Mouse (Mus musculus): ENCODE measurements at regions not wholly inside any gene's neighbourhood (a gene's known extent, or its start where the extent isn't known, plus 50 kb on each side); places are given as distances from the start of the nearest gene placed in this dataset.
A peak's percentile ranks its signal among the peaks of the same experiment; 100 is the strongest.

DNA sequence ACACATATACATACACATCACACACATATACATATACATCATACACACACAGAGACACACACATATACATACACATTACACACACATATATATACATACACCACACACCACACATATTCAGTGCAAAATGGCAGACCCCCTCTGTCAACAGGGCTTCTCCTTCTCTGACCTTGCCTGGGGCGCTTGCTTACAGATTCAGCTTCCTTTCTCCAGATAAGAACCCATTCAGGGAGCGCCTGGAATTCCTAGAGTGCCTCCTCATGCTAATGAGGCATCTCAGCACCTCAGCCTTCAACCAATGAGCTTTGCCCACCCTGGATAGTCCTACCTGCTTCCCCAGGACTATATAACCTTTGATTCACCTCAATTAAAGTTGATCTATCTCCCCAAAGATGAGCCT is 200.3 kb downstream of the Spata18 start:
- WGBS, result 72% methylated on average over 2 of the region's 2 CpGs
- no peak overlapping the region for H3K4me2 ChIP-seq (ENCODE audit: low read depth, low read length)
- ATAC-seq (ENCODE audit: low read depth), result no peak
- H3K4me1 ChIP-seq (ENCODE audit: control insufficient read depth, insufficient read depth, low read length), result no peaks in the 10 kb centered on the region
- H3K27ac ChIP-seq (ENCODE audit: low read depth, low read length), result no peak overlapping the region
- no peak overlapping the region for H3K9ac ChIP-seq (replicated peaks; ENCODE audit: low read depth, low read length)
- no peaks in the 10 kb centered on the region for H3K36me3 ChIP-seq (ENCODE audit: control insufficient read depth, insufficient read depth, low read length)
- H3K27me3 ChIP-seq (ENCODE audit: control insufficient read depth, insufficient read depth, low read length), result no peaks in the 10 kb centered on the region
- H3K4me3 ChIP-seq (ENCODE audit: low read depth, low read length), result no peak overlapping the region
- no peaks in the 10 kb centered on the region for H3K9me3 ChIP-seq (ENCODE audit: control insufficient read depth, low read length)

GRCm38 (mm10) chr5:73854025-73854773 is 203.0 kb downstream of the Spata18 start:
- Histone ChIP-seq H3K27me3 (ENCODE audit: control insufficient read depth, insufficient read depth, low read length) (no peaks in the 10 kb centered on the region), H3K27ac (ENCODE audit: low read depth, low read length) (no peak overlapping the region), H3K4me1 (ENCODE audit: control insufficient read depth, insufficient read depth, low read length) (no peaks in the 10 kb centered on the region), H3K4me3 (ENCODE audit: low read depth, low read length) (no peak overlapping the region), H3K9me3 (ENCODE audit: control insufficient read depth, low read length) (no peaks in the 10 kb centered on the region), H3K4me2 (ENCODE audit: low read depth, low read length) (no peak overlapping the region), H3K36me3 (ENCODE audit: control insufficient read depth, insufficient read depth, low read length) (no peaks in the 10 kb centered on the region), H3K9ac (replicated peaks; ENCODE audit: low read depth, low read length) (no peak overlapping the region)
- WGBS, result 50% methylated on average over 22 of the region's 22 CpGs
- peak; percentile 93 for ATAC-seq (ENCODE audit: low read depth)

DNA sequence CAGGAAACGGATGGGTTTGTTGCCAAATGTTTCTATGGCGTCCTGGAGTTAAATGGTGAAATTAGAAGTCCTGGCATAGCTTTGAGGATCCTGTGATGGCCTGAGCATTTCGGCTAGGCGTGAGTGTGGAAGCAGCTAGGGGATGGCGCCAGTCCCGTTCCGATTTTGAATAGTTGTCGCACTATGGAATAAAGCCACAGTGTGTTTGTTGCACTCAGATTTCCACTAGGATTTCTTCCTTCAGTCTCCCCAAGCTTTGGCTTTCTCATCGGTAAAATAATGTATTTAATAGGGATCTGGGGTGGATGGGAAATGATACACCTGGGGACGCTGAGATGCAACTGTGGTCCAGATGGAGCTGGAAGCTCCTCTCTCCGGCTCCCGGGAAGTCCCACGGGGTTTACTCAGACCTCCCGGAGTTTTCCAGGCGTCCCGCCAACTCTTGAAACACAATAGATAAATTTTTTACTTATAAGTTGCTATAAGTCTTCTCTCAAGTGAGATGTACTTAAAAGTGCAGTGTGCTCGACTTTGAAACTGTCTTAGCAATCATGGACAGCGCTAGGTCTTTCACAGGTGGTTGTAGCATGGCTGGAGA is 203.7 kb downstream of the Spata18 start:
- H3K4me3 ChIP-seq (ENCODE audit: low read depth, low read length), result no peak overlapping the region
- no peak overlapping the region for H3K9ac ChIP-seq (replicated peaks; ENCODE audit: low read depth, low read length)
- no peaks in the 10 kb centered on the region for H3K9me3 ChIP-seq (ENCODE audit: control insufficient read depth, low read length)
- 79% methylated on average over 18 of the region's 18 CpGs for WGBS
- ATAC-seq (ENCODE audit: low read depth), result no peak
- H3K4me1 ChIP-seq (ENCODE audit: control insufficient read depth, insufficient read depth, low read length), result no peaks in the 10 kb centered on the region
- H3K4me2 ChIP-seq (ENCODE audit: low read depth, low read length), result no peak overlapping the region
- no peaks in the 10 kb centered on the region for H3K27me3 ChIP-seq (ENCODE audit: control insufficient read depth, insufficient read depth, low read length)
- no peaks in the 10 kb centered on the region for H3K36me3 ChIP-seq (ENCODE audit: control insufficient read depth, insufficient read depth, low read length)
- H3K27ac ChIP-seq (ENCODE audit: low read depth, low read length), result no peak overlapping the region

DNA sequence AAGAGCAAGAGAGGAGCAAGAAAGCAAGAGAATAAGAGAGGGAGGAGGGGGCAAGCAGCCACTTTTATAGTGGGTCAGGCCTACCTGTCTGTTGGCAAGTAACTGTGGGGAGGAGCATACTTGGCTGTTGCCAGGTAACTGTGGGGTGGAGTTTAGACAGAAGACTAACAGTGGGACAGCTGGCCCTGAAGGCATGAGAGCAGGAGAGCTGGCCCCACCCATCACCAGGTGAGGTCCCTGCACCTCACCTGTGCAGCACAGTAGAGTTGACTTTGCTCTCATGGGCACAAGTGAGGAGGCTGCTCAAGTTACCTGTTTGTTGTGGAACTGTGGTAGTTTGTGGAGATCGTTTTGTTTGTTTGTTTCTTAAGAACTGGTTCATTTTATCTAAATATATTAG is 208.1 kb downstream of the Spata18 start:
- no peak overlapping the region for H3K4me2 ChIP-seq (ENCODE audit: low read depth, low read length)
- no peaks in the 10 kb centered on the region for H3K4me1 ChIP-seq (ENCODE audit: control insufficient read depth, insufficient read depth, low read length)
- no peaks in the 10 kb centered on the region for H3K27me3 ChIP-seq (ENCODE audit: control insufficient read depth, insufficient read depth, low read length)
- no peak overlapping the region for H3K4me3 ChIP-seq (ENCODE audit: low read depth, low read length)
- ATAC-seq (ENCODE audit: low read depth), result no peak
- H3K27ac ChIP-seq (ENCODE audit: low read depth, low read length), result no peak overlapping the region
- H3K9me3 ChIP-seq (ENCODE audit: control insufficient read depth, low read length), result no peaks in the 10 kb centered on the region
- 84% methylated on average over 1 of the region's 1 CpGs for WGBS
- H3K9ac ChIP-seq (replicated peaks; ENCODE audit: low read depth, low read length), result no peak overlapping the region
- no peaks in the 10 kb centered on the region for H3K36me3 ChIP-seq (ENCODE audit: control insufficient read depth, insufficient read depth, low read length)

DNA sequence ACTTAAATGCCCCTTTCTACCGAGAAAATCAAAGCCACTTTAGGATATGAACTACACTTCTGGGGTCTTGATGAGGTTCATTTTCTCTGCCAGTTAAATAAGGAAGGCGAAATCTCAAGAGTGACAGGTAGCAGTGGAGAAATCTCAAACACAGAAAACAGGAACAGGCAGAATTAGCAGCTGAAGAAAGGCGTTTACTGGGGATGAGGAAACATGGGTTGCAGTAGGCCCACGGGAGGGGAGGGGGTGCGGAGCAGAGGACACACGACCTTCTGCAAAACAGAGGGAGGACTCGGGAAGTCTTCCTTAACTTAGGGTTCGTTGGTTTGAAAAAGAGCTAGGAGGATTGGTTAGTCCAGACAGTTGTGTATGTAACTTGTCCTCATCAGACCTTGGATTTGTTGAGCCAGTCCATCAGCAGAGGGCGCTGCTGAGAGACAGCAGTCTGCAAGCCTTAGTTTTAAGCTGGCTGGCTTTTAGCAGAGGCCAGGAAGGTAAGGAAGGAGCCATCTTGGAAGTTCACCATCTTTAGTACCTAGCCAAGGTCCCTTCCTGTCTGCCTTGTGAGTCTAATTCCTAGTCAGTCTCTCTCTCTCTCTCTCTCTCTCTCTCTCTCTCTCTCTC is 204.0 kb downstream of the Usp46 start:
- H3K9me3 ChIP-seq (ENCODE audit: control insufficient read depth, low read length), result no peaks in the 10 kb centered on the region
- H3K27me3 ChIP-seq (ENCODE audit: control insufficient read depth, insufficient read depth, low read length), result no peaks in the 10 kb centered on the region
- no peaks in the 10 kb centered on the region for H3K4me1 ChIP-seq (ENCODE audit: control insufficient read depth, insufficient read depth, low read length)
- H3K27ac ChIP-seq (ENCODE audit: low read depth, low read length), result no peak overlapping the region
- H3K4me2 ChIP-seq (ENCODE audit: low read depth, low read length), result no peak overlapping the region
- ATAC-seq (ENCODE audit: low read depth), result no peak
- H3K9ac ChIP-seq (replicated peaks; ENCODE audit: low read depth, low read length), result no peak overlapping the region
- no peak overlapping the region for H3K4me3 ChIP-seq (ENCODE audit: low read depth, low read length)
- no peaks in the 10 kb centered on the region for H3K36me3 ChIP-seq (ENCODE audit: control insufficient read depth, insufficient read depth, low read length)
- WGBS, result 79% methylated on average over 9 of the region's 9 CpGs

GRCm38 (mm10) chr5:73872641-73873421 is 195.4 kb downstream of the Usp46 start:
- Histone ChIP-seq H3K4me2 (ENCODE audit: low read depth, low read length) (no peak overlapping the region), H3K4me1 (ENCODE audit: control insufficient read depth, insufficient read depth, low read length) (no peaks in the 10 kb centered on the region), H3K27ac (ENCODE audit: low read depth, low read length) (no peak overlapping the region), H3K9me3 (ENCODE audit: control insufficient read depth, low read length) (no peaks in the 10 kb centered on the region), H3K27me3 (ENCODE audit: control insufficient read depth, insufficient read depth, low read length) (no peaks in the 10 kb centered on the region), H3K9ac (replicated peaks; ENCODE audit: low read depth, low read length) (no peak overlapping the region), H3K36me3 (ENCODE audit: control insufficient read depth, insufficient read depth, low read length) (no peaks in the 10 kb centered on the region), H3K4me3 (ENCODE audit: low read depth, low read length) (no peak overlapping the region)
- ATAC-seq (ENCODE audit: low read depth), result no peak
- WGBS, result 80% methylated on average over 9 of the region's 9 CpGs

- ATAC-seq (ENCODE audit: low read depth), result no peak
- no peak overlapping the region for H3K4me2 ChIP-seq (ENCODE audit: low read depth, low read length)
- no peaks in the 10 kb centered on the region for H3K36me3 ChIP-seq (ENCODE audit: control insufficient read depth, insufficient read depth, low read length)
- H3K27me3 ChIP-seq (ENCODE audit: control insufficient read depth, insufficient read depth, low read length), result no peaks in the 10 kb centered on the region
- no peak overlapping the region for H3K4me3 ChIP-seq (ENCODE audit: low read depth, low read length)
- H3K9ac ChIP-seq (replicated peaks; ENCODE audit: low read depth, low read length), result no peak overlapping the region
- no peaks in the 10 kb centered on the region for H3K9me3 ChIP-seq (ENCODE audit: control insufficient read depth, low read length)
- no peak overlapping the region for H3K27ac ChIP-seq (ENCODE audit: low read depth, low read length)
- no peaks in the 10 kb centered on the region for H3K4me1 ChIP-seq (ENCODE audit: control insufficient read depth, insufficient read depth, low read length)
- WGBS, result 90% methylated on average over 1 of the region's 1 CpGs
Measured at GRCm38 (mm10) chr5:73874770-73875169, 193.5 kb downstream of the Usp46 start.

GRCm38 (mm10) chr5:73875847-73876246 is 192.4 kb downstream of the Usp46 start:
- Histone ChIP-seq H3K36me3 (ENCODE audit: control insufficient read depth, insufficient read depth, low read length) (no peaks in the 10 kb centered on the region), H3K27ac (ENCODE audit: low read depth, low read length) (no peak overlapping the region), H3K4me2 (ENCODE audit: low read depth, low read length) (no peak overlapping the region), H3K4me3 (ENCODE audit: low read depth, low read length) (no peak overlapping the region), H3K9me3 (ENCODE audit: control insufficient read depth, low read length) (no peaks in the 10 kb centered on the region), H3K27me3 (ENCODE audit: control insufficient read depth, insufficient read depth, low read length) (no peaks in the 10 kb centered on the region), H3K4me1 (ENCODE audit: control insufficient read depth, insufficient read depth, low read length) (no peaks in the 10 kb centered on the region), H3K9ac (replicated peaks; ENCODE audit: low read depth, low read length) (no peak overlapping the region)
- 65% methylated on average over 3 of the region's 3 CpGs for WGBS
- ATAC-seq (ENCODE audit: low read depth), result no peak

GRCm38 (mm10) chr5:73880936-73881335 is 187.3 kb downstream of the Usp46 start:
- no peaks in the 10 kb centered on the region for H3K36me3 ChIP-seq (ENCODE audit: control insufficient read depth, insufficient read depth, low read length)
- no peaks in the 10 kb centered on the region for H3K27me3 ChIP-seq (ENCODE audit: control insufficient read depth, insufficient read depth, low read length)
- H3K4me1 ChIP-seq (ENCODE audit: control insufficient read depth, insufficient read depth, low read length), result no peaks in the 10 kb centered on the region
- H3K27ac ChIP-seq (ENCODE audit: low read depth, low read length), result no peak overlapping the region
- no peak overlapping the region for H3K4me3 ChIP-seq (ENCODE audit: low read depth, low read length)
- no peak overlapping the region for H3K4me2 ChIP-seq (ENCODE audit: low read depth, low read length)
- H3K9ac ChIP-seq (replicated peaks; ENCODE audit: low read depth, low read length), result no peak overlapping the region
- no peak for ATAC-seq (ENCODE audit: low read depth)
- no peaks in the 10 kb centered on the region for H3K9me3 ChIP-seq (ENCODE audit: control insufficient read depth, low read length)
- 83% methylated on average over 3 of the region's 3 CpGs for WGBS
